In the genomic region with DNA sequence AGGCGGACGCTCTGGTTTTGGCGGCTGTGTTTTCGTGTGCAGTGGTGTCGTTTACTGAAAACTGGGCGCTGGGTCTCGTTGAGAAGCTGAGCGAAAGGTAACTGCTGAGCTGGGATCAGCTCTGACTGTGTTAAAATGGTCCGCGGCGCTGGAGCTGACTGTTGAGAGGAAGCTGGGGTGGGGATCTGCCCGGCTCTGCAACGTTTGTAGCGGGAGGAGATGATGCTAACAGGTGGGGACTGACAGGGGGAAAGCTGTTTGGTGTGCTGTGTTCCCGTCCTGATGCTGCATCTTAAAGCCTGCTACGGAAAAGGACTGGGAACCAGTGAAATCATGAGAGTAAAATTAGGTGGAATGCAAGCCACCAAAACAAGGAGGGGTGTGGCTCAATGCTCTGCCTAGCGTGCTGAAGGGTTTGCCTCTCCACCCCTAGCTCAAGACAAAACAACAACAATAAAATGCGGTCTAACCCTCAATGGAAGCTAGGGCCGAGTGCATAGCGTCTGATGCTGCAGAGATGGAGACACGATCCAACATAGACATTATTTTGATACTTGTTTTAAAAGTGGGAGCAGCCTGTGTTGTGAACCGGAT, we compare ENCODE assay signal across 8 mouse cellular contexts. TPM values are rescaled to one million over a fixed set of nuclear protein-coding genes. Genes with fewer than 3 reads are reported as not detected.
A peak's percentile ranks its signal among the peaks of the same experiment; 100 is the strongest.
DNase-seq lines count a peak whose midpoint lies in the region; ATAC-seq and TF ChIP-seq lines count a peak whose summit lies in the region.

No protein-coding gene starts in this region.

- DNase-seq in left cerebral cortex, adult 2 months (ENCODE audit: extremely low spot score in 1 of 2, low spot score in 2 of 2) = no peak
- DNase-seq in left cerebral cortex, postnatal 25 days (ENCODE audit: low spot score in 2 of 2) = no peak
- peak; percentile 32 for DNase-seq in c-Kit-positive CD71-positive TER-119-negative erythroid progenitor cells, embryonic 14.5 days (ENCODE audit: low read depth)
- no peak for DNase-seq in layer of hippocampus, adult 9-11 months
- DNase-seq in thymus, postnatal 4 days = no peak
- DNase-seq in kidney, adult 8-10 months = no peak

- no peaks in the 10 kb centered on the region for H3K36me3 ChIP-seq in hindbrain, embryonic 15.5 days
- no peaks in the 10 kb centered on the region for H3K36me3 ChIP-seq in midbrain, embryonic 15.5 days (replicated peaks)

- peak; percentile 57; the same call in 1 of the 2 replicates for ATAC-seq in hindbrain, embryonic 15.5 days (ENCODE audit: low FRiP score, low read depth)
- no peak; the same call in 1 of the 2 replicates for ATAC-seq in midbrain, embryonic 15.5 days (replicated peaks)

- intact Hi-C loops in left cerebral cortex, adult 2 months (cut with DNase I) = no loop called here
- intact Hi-C loops in left cerebral cortex, postnatal 25 days (cut with DNase I) = no loop called here

- H3K9ac ChIP-seq in hindbrain, embryonic 15.5 days = peak overlapping the region; percentile 29; the same call in 1 of the 2 replicates
- peak overlapping the region; percentile 58; the same call in 1 of the 2 replicates for H3K9ac ChIP-seq in midbrain, embryonic 15.5 days

- peak overlapping the region; percentile 72 for H3K4me3 ChIP-seq in left cerebral cortex, adult 2 months
- H3K4me3 ChIP-seq in hindbrain, embryonic 15.5 days = peak overlapping the region; percentile 70
- H3K4me3 ChIP-seq in midbrain, embryonic 15.5 days = peak overlapping the region; percentile 51

- no peaks in the 10 kb centered on the region for H3K27me3 ChIP-seq in hindbrain, embryonic 15.5 days
- no peaks in the 10 kb centered on the region for H3K27me3 ChIP-seq in midbrain, embryonic 15.5 days (replicated peaks)

- H3K4me1 ChIP-seq in hindbrain, embryonic 15.5 days (replicated peaks) = peaks cover 24% of the 10 kb centered on the region
- H3K4me1 ChIP-seq in midbrain, embryonic 15.5 days = peaks cover 21% of the 10 kb centered on the region

- peak overlapping the region; percentile 76 for H3K4me2 ChIP-seq in hindbrain, embryonic 15.5 days
- H3K4me2 ChIP-seq in midbrain, embryonic 15.5 days = peak overlapping the region; percentile 76

- H3K9me3 ChIP-seq in hindbrain, embryonic 15.5 days = no peaks in the 10 kb centered on the region
- no peaks in the 10 kb centered on the region for H3K9me3 ChIP-seq in midbrain, embryonic 15.5 days

- 1% methylated on average over 22 of the region's 22 CpGs for WGBS in hindbrain, embryonic 15.5 days
- 1% methylated on average over 22 of the region's 22 CpGs for WGBS in midbrain, embryonic 15.5 days

- TF ChIP-seq CTCF in left cerebral cortex, adult 2 months (IDR thresholded peaks at IDR 0.05) = no peak

- no peak overlapping the region for H3K27ac ChIP-seq in left cerebral cortex, adult 2 months
- peak overlapping the region; percentile 96; the same call in 1 of the 2 replicates for H3K27ac ChIP-seq in hindbrain, embryonic 15.5 days (replicated peaks)
- peak overlapping the region; percentile 88 for H3K27ac ChIP-seq in midbrain, embryonic 15.5 days

RNA-seq across cellular contexts. Expression of gene Mettl4, which starts 0.4 kb away (rescaled TPM):
- 10 to 100 TPM; 16.0 to 16.3 TPM for total RNA-seq in left cerebral cortex, adult 2 months (2021)
- 10 to 100 TPM; 16.0 to 17.1 TPM for total RNA-seq in left cerebral cortex, postnatal 25 days (2021)
- polyA plus RNA-seq in hindbrain, embryonic 15.5 days (2015; fragmentation: Nextera tagmentation; extraction: Ambion mirVana) = 17.4 and 18.7 TPM in 2 replicates
- 17.3 and 20.2 TPM in 2 replicates for polyA plus RNA-seq in midbrain, embryonic 15.5 days (2015; fragmentation: Nextera tagmentation; extraction: Ambion mirVana)
